Mouse (Mus musculus): ENCODE data around the gene Olig1. TPM values are rescaled to one million over a fixed set of nuclear protein-coding genes. Genes with fewer than 3 reads are reported as not detected.
A peak's percentile ranks its signal among the peaks of the same experiment; 100 is the strongest.

Olig1 gene
- polyA plus RNA-seq (2015; fragmentation: Nextera tagmentation; extraction: Ambion mirVana) = 0.14 TPM in 1 of 2 replicates, not detected in the other

- H3K36me3 ChIP-seq (ENCODE audit: insufficient read depth, low read length) = no peaks in the 10 kb centered on the region
Measured at GRCm38 (mm10) chr16:91269468-91270211, at the start of gene Olig1. Gene Olig1, plus strand, starts transcription at chr16:91269772.

GRCm38 (mm10) chr16:91222171-91222642 is 47.4 kb upstream of the Olig1 start:
- no peak for ATAC-seq (ENCODE audit: low FRiP score, low TSS enrichment)
- Histone ChIP-seq H3K4me1 (ENCODE audit: insufficient read depth, low read length) (peaks cover 5% of the 10 kb centered on the region; the same call in 1 of the 2 replicates), H3K4me2 (replicated peaks; ENCODE audit: low read depth, low read length) (no peak overlapping the region), H3K9me3 (ENCODE audit: low read length) (peaks cover 5% of the 10 kb centered on the region; the same call in 1 of the 2 replicates), H3K9ac (replicated peaks; ENCODE audit: low read length) (no peak overlapping the region), H3K36me3 (ENCODE audit: insufficient read depth, low read length) (no peaks in the 10 kb centered on the region), H3K27ac (ENCODE audit: low read length) (no peak overlapping the region), H3K4me3 (ENCODE audit: low read length) (0 out of 2 replicates have a peak overlapping the region, but pooled peaks have one; percentile 5), H3K27me3 (ENCODE audit: insufficient read depth, low read length) (peaks cover 99% of the 10 kb centered on the region)
- under 1% methylated on average over 25 of the region's 25 CpGs for WGBS

More at GRCm38 (mm10) chr16:91269468-91270211, at the start of gene Olig1:
- H3K27ac ChIP-seq (ENCODE audit: low read length) = no peak within 1 kb of the TSS
- H3K4me2 ChIP-seq (replicated peaks; ENCODE audit: low read depth, low read length) = peak within 1 kb of the TSS; percentile 67
- H3K4me1 ChIP-seq (ENCODE audit: insufficient read depth, low read length) = peaks cover 19% of the 10 kb centered on the region
- under 1% methylated on average over 53 of the region's 64 CpGs for WGBS
- peaks cover 96% of the 10 kb centered on the region for H3K27me3 ChIP-seq (ENCODE audit: insufficient read depth, low read length)
- peak; percentile 82; the same call in 1 of the 2 replicates for ATAC-seq (ENCODE audit: low FRiP score, low TSS enrichment)
- no peak within 1 kb of the TSS for H3K9ac ChIP-seq (replicated peaks; ENCODE audit: low read length)
- no peaks in the 10 kb centered on the region for H3K9me3 ChIP-seq (ENCODE audit: low read length)
- H3K4me3 ChIP-seq (ENCODE audit: low read length) = peak within 1 kb of the TSS; percentile 42

- Histone ChIP-seq H3K4me2 (replicated peaks; ENCODE audit: low read depth, low read length) (no peak overlapping the region), H3K36me3 (ENCODE audit: insufficient read depth, low read length) (no peaks in the 10 kb centered on the region), H3K4me1 (ENCODE audit: insufficient read depth, low read length) (peaks cover 5% of the 10 kb centered on the region; the same call in 1 of the 2 replicates), H3K27ac (ENCODE audit: low read length) (no peak overlapping the region), H3K9ac (replicated peaks; ENCODE audit: low read length) (no peak overlapping the region), H3K4me3 (ENCODE audit: low read length) (0 out of 2 replicates have a peak overlapping the region, but pooled peaks have one; percentile 5), H3K27me3 (ENCODE audit: insufficient read depth, low read length) (peaks cover 99% of the 10 kb centered on the region), H3K9me3 (ENCODE audit: low read length) (peaks cover 5% of the 10 kb centered on the region; the same call in 1 of the 2 replicates)
- ATAC-seq (ENCODE audit: low FRiP score, low TSS enrichment) = no peak
- 2% methylated on average over 27 of the region's 27 CpGs for WGBS
Measured at GRCm38 (mm10) chr16:91222643-91223271, 46.8 kb upstream of the Olig1 start.

GRCm38 (mm10) chr16:91223327-91224067 is 46.1 kb upstream of the Olig1 start:
- H3K4me1 ChIP-seq (ENCODE audit: insufficient read depth, low read length) = peaks cover 5% of the 10 kb centered on the region; the same call in 1 of the 2 replicates
- no peak overlapping the region for H3K27ac ChIP-seq (ENCODE audit: low read length)
- no peak overlapping the region for H3K4me2 ChIP-seq (replicated peaks; ENCODE audit: low read depth, low read length)
- no peak overlapping the region for H3K9ac ChIP-seq (replicated peaks; ENCODE audit: low read length)
- H3K4me3 ChIP-seq (ENCODE audit: low read length) = no peak overlapping the region
- H3K9me3 ChIP-seq (ENCODE audit: low read length) = no peaks in the 10 kb centered on the region
- peaks cover 100% of the 10 kb centered on the region for H3K27me3 ChIP-seq (ENCODE audit: insufficient read depth, low read length)
- ATAC-seq (ENCODE audit: low FRiP score, low TSS enrichment) = no peak
- no peaks in the 10 kb centered on the region for H3K36me3 ChIP-seq (ENCODE audit: insufficient read depth, low read length)
- 2% methylated on average over 35 of the region's 35 CpGs for WGBS

DNA sequence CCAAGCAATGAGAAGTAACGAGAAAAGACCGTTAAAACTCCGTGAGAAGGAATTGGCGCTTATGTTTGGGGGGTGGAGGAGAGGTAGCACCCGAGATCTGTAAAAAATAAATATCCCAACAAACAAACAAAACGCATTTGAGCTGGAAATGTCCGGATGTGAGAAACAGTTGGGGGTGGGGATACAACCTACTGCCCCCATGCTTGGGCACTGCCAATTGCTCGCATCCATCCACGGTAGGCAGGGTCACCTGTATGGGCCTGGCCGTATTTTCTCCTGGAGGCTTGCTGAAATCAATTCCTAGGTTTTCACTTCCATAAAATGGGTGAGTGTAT is 45.5 kb upstream of the Olig1 start:
- no peaks in the 10 kb centered on the region for H3K36me3 ChIP-seq (ENCODE audit: insufficient read depth, low read length)
- peaks cover 5% of the 10 kb centered on the region; the same call in 1 of the 2 replicates for H3K4me1 ChIP-seq (ENCODE audit: insufficient read depth, low read length)
- no peak overlapping the region for H3K4me3 ChIP-seq (ENCODE audit: low read length)
- peaks cover 100% of the 10 kb centered on the region for H3K27me3 ChIP-seq (ENCODE audit: insufficient read depth, low read length)
- no peak overlapping the region for H3K27ac ChIP-seq (ENCODE audit: low read length)
- 4% methylated on average over 10 of the region's 10 CpGs for WGBS
- H3K9me3 ChIP-seq (ENCODE audit: low read length) = no peaks in the 10 kb centered on the region
- no peak overlapping the region for H3K9ac ChIP-seq (replicated peaks; ENCODE audit: low read length)
- no peak for ATAC-seq (ENCODE audit: low FRiP score, low TSS enrichment)
- no peak overlapping the region for H3K4me2 ChIP-seq (replicated peaks; ENCODE audit: low read depth, low read length)

- WGBS = 2% methylated on average over 26 of the region's 26 CpGs
- no peak for ATAC-seq (ENCODE audit: low FRiP score, low TSS enrichment)
Measured at GRCm38 (mm10) chr16:91224481-91225232, 44.9 kb upstream of the Olig1 start.

DNA sequence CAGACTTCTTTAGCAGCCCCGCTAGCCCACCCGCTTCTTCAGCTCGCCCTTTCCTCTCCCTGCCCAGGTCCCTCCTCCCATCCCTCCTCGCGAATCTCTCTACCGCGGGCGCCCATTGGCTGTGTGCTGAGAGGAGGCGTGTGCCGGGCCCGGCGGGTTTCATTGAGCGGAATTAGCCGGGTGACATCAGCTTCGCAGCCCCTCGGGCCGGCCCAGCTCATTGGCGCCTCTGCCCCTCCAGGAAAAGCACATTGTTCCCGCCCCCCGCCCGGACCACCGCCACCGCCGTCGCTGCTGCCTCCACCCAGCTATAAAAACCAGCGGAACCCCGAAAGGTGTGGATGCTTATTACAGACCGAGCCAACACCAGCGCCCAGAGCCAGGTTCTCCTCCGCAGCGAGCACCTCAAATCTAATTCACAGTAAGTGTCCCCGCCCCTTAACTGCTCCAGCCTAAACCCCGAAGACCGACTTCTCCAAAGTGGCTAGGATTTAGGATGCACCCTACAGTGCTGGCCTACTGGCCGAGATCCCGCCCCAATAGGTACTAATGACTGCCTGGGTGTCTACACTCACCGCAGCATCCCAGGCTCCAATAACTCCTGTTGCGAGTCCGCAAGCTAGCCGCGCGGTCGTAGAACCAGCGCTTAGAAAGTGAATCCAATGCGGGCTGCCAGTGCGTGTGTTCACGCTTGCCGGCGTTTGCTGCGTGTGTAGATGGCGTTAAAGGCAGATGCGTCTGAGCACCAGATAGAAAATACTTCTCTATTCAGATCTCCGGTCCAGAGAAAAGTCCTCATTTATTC is 44.1 kb upstream of the Olig1 start, which contains the start of gene Olig2:
TSS of gene Olig2 (plus strand) at position 225 of the 805 bp plus-strand sequence.
- Histone ChIP-seq H3K4me1 (ENCODE audit: insufficient read depth, low read length) (peaks cover 5% of the 10 kb centered on the region; the same call in 1 of the 2 replicates), H3K27ac (ENCODE audit: low read length) (no peak within 1 kb of the TSS), H3K27me3 (ENCODE audit: insufficient read depth, low read length) (peaks cover 100% of the 10 kb centered on the region), H3K4me3 (ENCODE audit: low read length) (peak within 1 kb of the TSS; percentile 7), H3K9ac (replicated peaks; ENCODE audit: low read length) (no peak within 1 kb of the TSS), H3K4me2 (replicated peaks; ENCODE audit: low read depth, low read length) (peak within 1 kb of the TSS; percentile 39; the same call in 1 of the 2 replicates), H3K36me3 (ENCODE audit: insufficient read depth, low read length) (no peaks in the 10 kb centered on the region), H3K9me3 (ENCODE audit: low read length) (no peaks in the 10 kb centered on the region)
- ATAC-seq (ENCODE audit: low FRiP score, low TSS enrichment) = peak; percentile 37; the same call in 1 of the 2 replicates
- under 1% methylated on average over 53 of the region's 53 CpGs for WGBS

More at GRCm38 (mm10) chr16:91224481-91225232, 44.9 kb upstream of the Olig1 start:
- peaks cover 100% of the 10 kb centered on the region for H3K27me3 ChIP-seq (ENCODE audit: insufficient read depth, low read length)
- H3K4me1 ChIP-seq (ENCODE audit: insufficient read depth, low read length) = peaks cover 5% of the 10 kb centered on the region; the same call in 1 of the 2 replicates
- H3K9me3 ChIP-seq (ENCODE audit: low read length) = no peaks in the 10 kb centered on the region
- H3K27ac ChIP-seq (ENCODE audit: low read length) = no peak overlapping the region
- peak overlapping the region; percentile 7 for H3K4me3 ChIP-seq (ENCODE audit: low read length)
- no peak overlapping the region for H3K9ac ChIP-seq (replicated peaks; ENCODE audit: low read length)
- H3K36me3 ChIP-seq (ENCODE audit: insufficient read depth, low read length) = no peaks in the 10 kb centered on the region
- H3K4me2 ChIP-seq (replicated peaks; ENCODE audit: low read depth, low read length) = peak overlapping the region; percentile 39; the same call in 1 of the 2 replicates

GRCm38 (mm10) chr16:91226038-91226882 is 43.3 kb upstream of the Olig1 start:
- H3K4me1 ChIP-seq (ENCODE audit: insufficient read depth, low read length) = peaks cover 5% of the 10 kb centered on the region; the same call in 1 of the 2 replicates
- H3K9ac ChIP-seq (replicated peaks; ENCODE audit: low read length) = no peak overlapping the region
- H3K27ac ChIP-seq (ENCODE audit: low read length) = no peak overlapping the region
- H3K4me3 ChIP-seq (ENCODE audit: low read length) = no peak overlapping the region
- WGBS = under 1% methylated on average over 59 of the region's 60 CpGs
- no peaks in the 10 kb centered on the region for H3K9me3 ChIP-seq (ENCODE audit: low read length)
- H3K27me3 ChIP-seq (ENCODE audit: insufficient read depth, low read length) = peaks cover 100% of the 10 kb centered on the region
- H3K36me3 ChIP-seq (ENCODE audit: insufficient read depth, low read length) = no peaks in the 10 kb centered on the region
- no peak for ATAC-seq (ENCODE audit: low FRiP score, low TSS enrichment)
- H3K4me2 ChIP-seq (replicated peaks; ENCODE audit: low read depth, low read length) = no peak overlapping the region; the same call in 1 of the 2 replicates

All from kidney, embryonic 16.5 days (tissue).